Mouse (Mus musculus): ENCODE results near the gene Ccp110. TPM values are rescaled to one million over a fixed set of nuclear protein-coding genes. Genes with fewer than 3 reads are reported as not detected.

The Ccp110 gene
- total and polyA plus RNA-seq, 3 experiments = 10.6 to 16.3 (median 13.4) TPM

DNA sequence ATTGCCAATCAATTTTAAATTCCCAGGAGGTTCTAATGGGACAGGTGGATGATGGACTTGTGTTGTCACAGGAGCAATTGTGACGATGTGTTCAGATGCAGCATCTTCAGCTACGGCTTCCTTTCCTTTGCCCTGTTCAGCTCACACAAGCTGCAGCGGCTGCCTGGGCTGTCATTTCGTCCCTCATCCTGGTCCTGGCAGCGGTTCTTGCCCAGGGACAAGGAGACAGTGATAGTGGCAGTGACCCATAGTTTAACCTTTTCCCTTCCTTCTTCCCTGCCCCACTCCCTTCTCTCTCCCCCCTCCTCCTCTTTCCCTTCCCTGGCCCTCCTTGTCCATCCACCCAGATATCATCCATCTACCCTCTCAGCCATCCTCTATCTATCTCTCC is 54.5 kb downstream of the Ccp110 start:
- no peak overlapping the region for H3K27ac ChIP-seq (ENCODE audit: insufficient read depth, low read depth)
- no peak overlapping the region for H3K9ac ChIP-seq (ENCODE audit: insufficient read depth, low read depth)
- no peaks in the 10 kb centered on the region for H3K27me3 ChIP-seq (replicated peaks)
- TF ChIP-seq MYC (IDR thresholded peaks at IDR 0.05; ENCODE audit: low read depth, low read length) = no peak
- TF ChIP-seq TCF12 (IDR thresholded peaks at IDR 0.05; ENCODE audit: low read depth, low read length) = no peak
- no peak for TF ChIP-seq E2F4 (IDR thresholded peaks at IDR 0.05; ENCODE audit: insufficient replicate concordance, low read depth, low read length)
- TF ChIP-seq ZKSCAN1 (IDR thresholded peaks at IDR 0.05; ENCODE audit: borderline replicate concordance, low read depth, low read length) = no peak
- no peak for TF ChIP-seq POLR2AphosphoS2 (IDR thresholded peaks at IDR 0.05; ENCODE audit: low read depth, low read length)
- no peak for TF ChIP-seq NRF1 (IDR thresholded peaks at IDR 0.05; ENCODE audit: low read depth, low read length)
- no peak for TF ChIP-seq CTCF (conservative IDR thresholded peaks at IDR 0.05 in 1 of 2, IDR thresholded peaks at IDR 0.05 in 1 of 2; ENCODE audit: low read depth in 2 of 2, low read length in 2 of 2)
- no peak for TF ChIP-seq KAT2A (IDR thresholded peaks at IDR 0.05; ENCODE audit: insufficient replicate concordance, low read length)
- no peak for TF ChIP-seq CHD1 (IDR thresholded peaks at IDR 0.05; ENCODE audit: low read depth, low read length)
- TF ChIP-seq ETS1 (conservative IDR thresholded peaks at IDR 0.05; ENCODE audit: low read depth, low read length) = no peak
- TF ChIP-seq SIN3A (IDR thresholded peaks at IDR 0.05; ENCODE audit: low read length) = no peak
- TF ChIP-seq ZNF384 (IDR thresholded peaks at IDR 0.05; ENCODE audit: low read depth, low read length) = no peak
- no peak for TF ChIP-seq JUND (conservative IDR thresholded peaks at IDR 0.05; ENCODE audit: low read depth, low read length)
- no peak for TF ChIP-seq USF1 (IDR thresholded peaks at IDR 0.05; ENCODE audit: low read depth, low read length)
- TF ChIP-seq MAX (IDR thresholded peaks at IDR 0.05; ENCODE audit: low read length) = no peak
- TF ChIP-seq GABPA (IDR thresholded peaks at IDR 0.05; ENCODE audit: insufficient replicate concordance, low read depth, low read length) = no peak
- no peak for TF ChIP-seq TBP (conservative IDR thresholded peaks at IDR 0.05; ENCODE audit: low read depth, low read length)
- TF ChIP-seq MAZ (IDR thresholded peaks at IDR 0.05; ENCODE audit: low read depth, low read length) = no peak
- TF ChIP-seq NELFE (IDR thresholded peaks at IDR 0.05; ENCODE audit: low read depth, low read length) = no peak
- in situ Hi-C loops (cut with MboI; ENCODE audit: low pct_ligation_motif_present, low pct_unique_long_range_greater_than_20kb, low sequenced_read_pairs) (no loop called here), dilution Hi-C loops (cut with MboI; ENCODE audit: extremely low pct_ligation_motif_present, extremely low pct_unique_long_range_greater_than_20kb, low sequenced_read_pairs) (no loop called here)
- H3K4me2 ChIP-seq (ENCODE audit: insufficient read depth, low read depth, poor library complexity, severe bottlenecking) = no peak overlapping the region
- H3K4me1 ChIP-seq (ENCODE audit: control insufficient read depth in 1 of 2, insufficient read depth in 2 of 2) = peaks cover 0 to 4% of the 10 kb centered on the region in 2 experiments; a peak in 1 of 4 replicates
- H3K9me3 ChIP-seq (replicated peaks; ENCODE audit: low read length) = no peaks in the 10 kb centered on the region
- no peak overlapping the region for H3K4me3 ChIP-seq (replicated peaks in 1 of 3; ENCODE audit: low read depth in 2 of 3, low read length in 2 of 3, poor library complexity in 1 of 3)
- no peak for DNase-seq (ENCODE audit: extremely low read depth)
- H3K36me3 ChIP-seq (replicated peaks in 1 of 2; ENCODE audit: control insufficient read depth in 1 of 2, insufficient read depth in 1 of 2, low read length in 1 of 2) = peaks cover 23 to 83% of the 10 kb centered on the region in 2 experiments
- H3K79me2 ChIP-seq (replicated peaks; ENCODE audit: control insufficient read depth, extremely low read depth, insufficient read depth, poor library complexity, severe bottlenecking) = no peaks in the 10 kb centered on the region

DNA sequence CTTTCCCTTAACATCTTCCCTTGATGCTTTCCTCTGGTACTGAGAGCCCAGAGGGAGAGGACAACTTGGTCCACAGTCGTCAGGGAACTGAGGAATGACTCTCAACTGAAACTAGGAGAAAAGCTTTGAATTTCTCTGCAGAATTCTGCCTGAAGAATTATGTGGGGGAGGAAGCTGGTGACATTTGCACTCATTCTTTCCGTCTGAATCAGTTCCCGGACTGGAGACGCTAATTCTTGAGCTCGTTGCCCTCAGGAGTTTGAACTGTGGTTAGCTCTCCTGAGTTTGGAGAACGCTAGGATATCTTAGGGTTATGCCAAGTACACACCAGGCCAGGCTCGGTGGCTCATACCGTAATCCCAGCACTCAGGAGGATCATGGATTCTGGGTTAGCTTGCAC is 56.9 kb downstream of the Ccp110 start:
- dilution Hi-C loops (cut with MboI; ENCODE audit: extremely low pct_ligation_motif_present, extremely low pct_unique_long_range_greater_than_20kb, low sequenced_read_pairs) = no loop called here
- H3K36me3 ChIP-seq (replicated peaks in 1 of 2; ENCODE audit: control insufficient read depth in 1 of 2, insufficient read depth in 1 of 2, low read length in 1 of 2) = peaks cover 11 to 86% of the 10 kb centered on the region in 2 experiments

More for the DNA sequence above, 56.9 kb downstream of the Ccp110 start:
- Histone ChIP-seq H3K4me2 (ENCODE audit: insufficient read depth, low read depth, poor library complexity, severe bottlenecking) (no peak overlapping the region), H3K4me1 (ENCODE audit: control insufficient read depth in 1 of 2, insufficient read depth in 2 of 2) (peaks cover 0 to 4% of the 10 kb centered on the region in 2 experiments; a peak in 1 of 4 replicates), H3K79me2 (replicated peaks; ENCODE audit: control insufficient read depth, extremely low read depth, insufficient read depth, poor library complexity, severe bottlenecking) (no peaks in the 10 kb centered on the region), H3K27ac (ENCODE audit: insufficient read depth, low read depth) (no peak overlapping the region), H3K9ac (ENCODE audit: insufficient read depth, low read depth) (no peak overlapping the region), H3K27me3 (replicated peaks) (no peaks in the 10 kb centered on the region), H3K4me3 (replicated peaks in 1 of 3; ENCODE audit: low read depth in 2 of 3, low read length in 2 of 3, poor library complexity in 1 of 3) (no peak overlapping the region), H3K9me3 (replicated peaks; ENCODE audit: low read length) (no peaks in the 10 kb centered on the region)
- in situ Hi-C loops (cut with MboI; ENCODE audit: low pct_ligation_motif_present, low pct_unique_long_range_greater_than_20kb, low sequenced_read_pairs) = no loop called here
- TF ChIP-seq JUND (conservative IDR thresholded peaks at IDR 0.05; ENCODE audit: low read depth, low read length) (no peak), SIN3A (IDR thresholded peaks at IDR 0.05; ENCODE audit: low read length) (no peak), CTCF (conservative IDR thresholded peaks at IDR 0.05 in 1 of 2, IDR thresholded peaks at IDR 0.05 in 1 of 2; ENCODE audit: low read depth in 2 of 2, low read length in 2 of 2) (no peak), IRF4 (IDR thresholded peaks at IDR 0.05; ENCODE audit: low read depth, low read length) (no peak), RCOR1 (conservative IDR thresholded peaks at IDR 0.05; ENCODE audit: low read depth, low read length) (no peak), POLR2A (IDR thresholded peaks at IDR 0.05; ENCODE audit: low read depth, low read length) (no peak), MXI1 (IDR thresholded peaks at IDR 0.05; ENCODE audit: low read depth, low read length) (no peak), ELF1 (IDR thresholded peaks at IDR 0.05; ENCODE audit: low read depth, low read length) (no peak), NELFE (IDR thresholded peaks at IDR 0.05; ENCODE audit: low read depth, low read length) (no peak), ZKSCAN1 (IDR thresholded peaks at IDR 0.05; ENCODE audit: borderline replicate concordance, low read depth, low read length) (no peak), SMC3 (IDR thresholded peaks at IDR 0.05; ENCODE audit: low read depth, low read length) (no peak), CHD1 (IDR thresholded peaks at IDR 0.05; ENCODE audit: low read depth, low read length) (no peak), MAX (IDR thresholded peaks at IDR 0.05; ENCODE audit: low read length) (no peak), E2F4 (IDR thresholded peaks at IDR 0.05; ENCODE audit: insufficient replicate concordance, low read depth, low read length) (no peak)
- DNase-seq (ENCODE audit: extremely low read depth) = no peak

Data from CH12.LX (cell line).